Mouse (Mus musculus): ENCODE measurements around the gene Steap3. TPM values are rescaled to one million over a fixed set of nuclear protein-coding genes. Genes with fewer than 3 reads are reported as not detected.
A peak's percentile ranks its signal among the peaks of the same experiment; 100 is the strongest.

The Steap3 gene
- polyA plus RNA-seq, 1 experiment from 2014 or later, result 85.3 TPM

DNA sequence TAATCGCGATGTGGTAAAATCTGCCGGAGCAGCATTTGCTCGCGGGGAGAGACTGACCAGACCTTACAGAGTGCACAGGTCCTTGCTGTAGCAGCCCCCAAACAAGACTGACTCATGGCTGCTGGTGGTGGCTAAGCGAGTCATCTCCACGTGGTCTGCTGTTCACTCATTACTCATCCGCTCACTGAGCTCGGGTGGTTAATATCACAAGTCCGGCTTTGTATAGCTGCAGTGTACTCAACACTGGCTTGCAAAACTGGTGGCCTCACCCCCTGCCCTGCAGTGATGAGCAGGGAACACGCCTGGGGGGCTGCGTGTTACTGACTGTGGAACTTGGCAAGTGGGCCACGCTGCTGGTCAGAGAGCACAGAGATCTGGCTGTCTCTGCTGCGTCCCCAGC lies 36.1 kb downstream of the Steap3 start:
- no peaks in the 10 kb centered on the region for H3K27me3 ChIP-seq
- ATAC-seq (peak; percentile 89), DNase-seq (ENCODE audit: low read depth, low spot score) (peak; percentile 80)
- TF ChIP-seq CTCF (IDR thresholded peaks at IDR 0.05), result no peak
- in situ Hi-C loops (cut with MboI; ENCODE audit: low pct_unique_long_range_greater_than_20kb), result no loop called here
- ChIA-PET POLR2A (interaction anchor here (0.7 kb wide), 2 partner anchors 9 to 187 kb away, joined by 3 to 4 read pairs; no protein-coding TSS in a partner anchor), CTCF (interaction anchor here (0.9 to 1.4 kb wide), 5 partner anchors 14 to 39 kb away, joined by 3 to 4 read pairs (median 4); no protein-coding TSS in a partner anchor)

GRCm38 (mm10) chr1:120235631-120236215 lies 36.8 kb downstream of the Steap3 start:
- ATAC-seq (no peak), DNase-seq (ENCODE audit: low read depth, low spot score) (no peak)
- ChIA-PET POLR2A (interaction anchor here (0.7 kb wide), 2 partner anchors 188 to 441 kb away, joined by 4 to 5 read pairs; no protein-coding TSS in a partner anchor), CTCF (interaction anchor here (1.0 to 1.8 kb wide), 4 partner anchors 17 to 39 kb away, joined by 3 to 5 read pairs (median 4); no protein-coding TSS in a partner anchor)
- H3K27me3 ChIP-seq, result no peaks in the 10 kb centered on the region
- no peak for TF ChIP-seq CTCF (IDR thresholded peaks at IDR 0.05)
- in situ Hi-C loops (cut with MboI; ENCODE audit: low pct_unique_long_range_greater_than_20kb), result no loop called here

DNA sequence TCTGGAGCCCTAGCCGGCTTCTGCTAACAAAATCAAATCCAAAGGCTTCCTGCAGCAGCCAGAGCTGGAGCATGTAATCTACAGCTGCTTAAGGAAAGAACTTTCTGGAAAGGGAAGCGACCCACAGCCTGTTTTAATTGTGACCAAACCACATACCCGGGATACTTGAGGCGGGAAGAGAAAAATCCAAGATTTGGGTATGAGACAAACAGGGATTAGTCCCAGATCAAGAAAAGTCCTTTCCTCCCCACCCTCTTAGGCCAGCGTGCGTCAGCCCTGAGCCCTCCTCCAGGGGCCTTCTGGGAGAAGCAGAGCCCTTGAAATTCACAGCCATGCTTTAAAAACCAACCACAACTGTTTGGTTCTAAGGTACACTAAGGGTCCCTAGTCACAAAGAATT lies 40.3 kb downstream of the Steap3 start:
- ATAC-seq (peak; percentile 5), DNase-seq (ENCODE audit: low read depth, low spot score) (peak; percentile 59)
- POLR2A ChIA-PET, result no interaction called here
- TF ChIP-seq CTCF (IDR thresholded peaks at IDR 0.05), result no peak
- no peaks in the 10 kb centered on the region for H3K27me3 ChIP-seq
- CTCF ChIA-PET, result interaction anchor here (1.2 to 2.2 kb wide), 2 partner anchors 27 to 57 kb away, joined by 3 to 12 read pairs; no protein-coding TSS in a partner anchor
- in situ Hi-C loops (cut with MboI; ENCODE audit: low pct_unique_long_range_greater_than_20kb), result loop anchor here (5.0 kb wide), 1 partner anchor 55 kb away; no protein-coding TSS in a partner anchor

DNA sequence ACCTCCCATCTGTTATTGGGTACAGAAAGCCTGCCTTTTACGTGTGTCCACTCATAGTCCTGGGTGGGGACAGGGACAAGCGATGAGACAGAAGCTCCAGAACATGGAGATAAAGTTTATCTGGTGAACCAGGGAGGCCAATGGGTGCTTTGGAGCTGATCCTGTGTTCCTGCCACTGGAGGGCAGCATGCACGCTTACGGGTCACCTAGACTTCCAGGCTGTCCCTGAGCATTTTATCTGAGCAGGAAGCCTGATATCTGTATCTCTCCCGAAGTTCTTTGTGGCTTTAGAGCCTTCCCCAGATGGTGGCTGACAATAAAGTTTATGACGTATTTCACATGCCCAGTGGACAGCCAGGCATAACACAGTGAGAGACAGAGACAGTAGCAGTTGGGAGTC lies 41.2 kb downstream of the Steap3 start:
- peak; percentile 49 for ATAC-seq
- in situ Hi-C loops (cut with MboI; ENCODE audit: low pct_unique_long_range_greater_than_20kb), result loop anchor here (5.0 kb wide), 1 partner anchor 56 kb away; no protein-coding TSS in a partner anchor
- no peak for TF ChIP-seq CTCF (IDR thresholded peaks at IDR 0.05)
- CTCF ChIA-PET, result interaction anchor here (0.9 to 6.7 kb wide), 10 partner anchors 10 to 60 kb away, joined by 3 to 38 read pairs (median 4); no protein-coding TSS in a partner anchor
- no peaks in the 10 kb centered on the region for H3K27me3 ChIP-seq
- no peak for DNase-seq (ENCODE audit: low read depth, low spot score)
- POLR2A ChIA-PET, result interaction anchor here (0.7 kb wide), 1 partner anchor 34 kb away, joined by 3 read pairs; no protein-coding TSS in a partner anchor

DNA sequence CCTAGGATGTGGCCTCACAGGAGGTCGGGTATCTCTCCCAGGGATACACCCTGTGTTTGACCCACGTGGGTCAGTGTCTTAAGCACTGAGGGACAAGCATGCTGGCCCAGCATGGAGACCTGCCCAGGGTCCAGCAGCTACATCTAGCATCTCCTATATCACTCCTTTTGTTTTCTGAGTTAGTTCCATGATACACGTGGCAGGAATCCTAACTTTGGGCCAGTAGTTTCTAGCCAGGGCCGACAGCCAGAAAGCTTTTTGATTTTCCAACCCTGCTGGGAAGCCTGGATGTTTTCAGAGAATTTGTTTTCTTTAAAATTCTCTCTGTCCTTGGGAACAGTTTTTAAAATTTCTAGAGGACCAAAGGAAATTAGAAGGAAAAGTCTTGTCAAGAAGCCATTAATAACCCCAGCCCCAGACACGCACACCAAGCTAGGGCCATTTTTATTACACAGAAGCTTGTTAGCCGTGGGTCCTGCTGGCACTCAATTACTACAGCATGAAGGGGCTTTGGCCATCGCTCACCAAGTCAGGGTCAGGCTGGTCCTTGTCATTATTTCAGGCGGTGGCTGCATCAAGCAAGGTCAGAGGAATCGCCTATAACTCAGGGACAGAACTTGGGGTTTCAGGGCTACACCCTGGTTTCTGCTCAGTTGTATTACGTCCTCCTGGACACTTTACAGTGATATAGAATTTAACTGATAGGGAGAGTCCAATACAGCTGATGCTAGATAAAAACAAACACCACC lies 42.6 kb downstream of the Steap3 start:
- ChIA-PET POLR2A (interaction anchor here (0.6 kb wide), 2 partner anchors 54 to 1079 kb away, joined by 3 to 5 read pairs; no protein-coding TSS in a partner anchor), CTCF (interaction anchor here (1.0 to 6.7 kb wide), 5 partner anchors 10 to 45 kb away, joined by 3 to 38 read pairs (median 4); no protein-coding TSS in a partner anchor)
- H3K27me3 ChIP-seq, result no peaks in the 10 kb centered on the region
- ATAC-seq (peak; percentile 14), DNase-seq (ENCODE audit: low read depth, low spot score) (no peak)
- in situ Hi-C loops (cut with MboI; ENCODE audit: low pct_unique_long_range_greater_than_20kb), result loop anchor here (5.0 kb wide), 1 partner anchor 57 kb away; no protein-coding TSS in a partner anchor
- no peak for TF ChIP-seq CTCF (IDR thresholded peaks at IDR 0.05)

DNA sequence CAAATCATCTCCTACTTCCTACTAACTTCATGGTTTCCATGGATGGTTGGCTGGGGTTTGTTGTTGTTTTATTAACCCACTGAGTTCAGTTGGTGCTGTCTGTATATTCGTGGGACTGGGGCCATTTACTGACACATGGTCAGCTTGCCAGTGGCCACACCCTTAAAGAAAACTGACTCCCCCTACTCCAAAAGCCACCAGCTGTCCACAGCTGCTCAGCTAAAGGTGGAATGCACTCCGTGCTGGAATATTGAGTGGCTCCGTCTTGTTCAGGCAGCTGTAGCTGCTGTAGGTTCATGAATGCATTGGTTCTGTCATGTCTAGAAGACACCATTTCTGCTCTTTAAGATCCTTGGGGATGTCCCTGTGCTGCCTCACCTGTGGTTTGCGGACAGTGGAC lies 48.9 kb downstream of the Steap3 start:
- ChIA-PET CTCF (interaction anchor here (1.4 kb wide), 1 partner anchor 26 kb away, joined by 6 read pairs; no protein-coding TSS in a partner anchor), POLR2A (no interaction called here)
- TF ChIP-seq CTCF (IDR thresholded peaks at IDR 0.05), result no peak
- ATAC-seq (no peak), DNase-seq (ENCODE audit: low read depth, low spot score) (no peak)
- no peaks in the 10 kb centered on the region for H3K27me3 ChIP-seq
- in situ Hi-C loops (cut with MboI; ENCODE audit: low pct_unique_long_range_greater_than_20kb), result no loop called here

DNA sequence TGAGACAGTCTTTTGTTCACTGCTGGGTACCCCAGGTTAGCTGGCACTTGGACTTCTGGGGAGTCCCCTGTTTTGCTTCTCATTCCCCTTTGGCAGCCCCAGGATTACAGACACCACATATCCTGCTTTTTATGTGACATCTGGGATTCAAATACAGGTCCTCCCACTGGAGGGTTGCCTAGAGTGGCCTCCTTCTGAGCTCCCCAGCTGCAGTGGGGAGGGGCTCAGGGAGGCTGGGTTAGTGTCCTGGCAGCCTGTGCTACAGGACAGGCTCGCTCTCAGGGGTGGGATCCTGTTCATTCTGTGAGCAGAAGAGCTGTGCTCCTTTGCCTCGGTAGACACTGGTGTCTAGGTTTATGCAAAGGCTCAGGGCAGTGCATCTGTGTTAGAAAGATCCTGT lies 51.2 kb downstream of the Steap3 start:
- DNase-seq (ENCODE audit: low read depth, low spot score) (no peak), ATAC-seq (no peak)
- in situ Hi-C loops (cut with MboI; ENCODE audit: low pct_unique_long_range_greater_than_20kb), result no loop called here
- H3K27me3 ChIP-seq, result no peaks in the 10 kb centered on the region
- TF ChIP-seq CTCF (IDR thresholded peaks at IDR 0.05), result no peak
- ChIA-PET POLR2A (no interaction called here), CTCF (interaction anchor here (0.9 to 1.0 kb wide), 3 partner anchors 10 to 24 kb away, joined by 3 read pairs; no protein-coding TSS in a partner anchor)

DNA sequence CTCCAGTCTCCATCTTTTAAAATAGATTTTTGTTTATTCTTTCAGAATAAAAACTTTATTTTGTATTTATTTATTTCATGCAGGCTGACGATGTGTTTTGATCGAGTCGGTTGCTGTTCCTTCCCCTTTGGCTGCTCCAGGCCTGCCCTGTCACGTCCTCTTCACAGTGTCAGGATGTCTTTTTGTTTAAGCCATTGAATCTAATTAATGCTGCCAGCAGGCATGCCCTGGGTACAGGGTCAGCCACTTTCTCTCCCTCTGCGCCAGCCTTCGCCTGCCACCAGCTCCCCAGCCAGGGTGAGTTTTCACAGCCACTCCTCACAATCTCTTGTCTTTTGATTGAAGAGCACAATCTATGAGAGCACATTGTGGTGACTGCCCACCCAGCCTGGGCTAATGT lies 51.7 kb downstream of the Steap3 start:
- ATAC-seq, result no peak
- in situ Hi-C loops (cut with MboI; ENCODE audit: low pct_unique_long_range_greater_than_20kb), result no loop called here
- CTCF ChIA-PET, result interaction anchor here (0.9 to 1.0 kb wide), 3 partner anchors 10 to 24 kb away, joined by 3 read pairs; no protein-coding TSS in a partner anchor

DNA sequence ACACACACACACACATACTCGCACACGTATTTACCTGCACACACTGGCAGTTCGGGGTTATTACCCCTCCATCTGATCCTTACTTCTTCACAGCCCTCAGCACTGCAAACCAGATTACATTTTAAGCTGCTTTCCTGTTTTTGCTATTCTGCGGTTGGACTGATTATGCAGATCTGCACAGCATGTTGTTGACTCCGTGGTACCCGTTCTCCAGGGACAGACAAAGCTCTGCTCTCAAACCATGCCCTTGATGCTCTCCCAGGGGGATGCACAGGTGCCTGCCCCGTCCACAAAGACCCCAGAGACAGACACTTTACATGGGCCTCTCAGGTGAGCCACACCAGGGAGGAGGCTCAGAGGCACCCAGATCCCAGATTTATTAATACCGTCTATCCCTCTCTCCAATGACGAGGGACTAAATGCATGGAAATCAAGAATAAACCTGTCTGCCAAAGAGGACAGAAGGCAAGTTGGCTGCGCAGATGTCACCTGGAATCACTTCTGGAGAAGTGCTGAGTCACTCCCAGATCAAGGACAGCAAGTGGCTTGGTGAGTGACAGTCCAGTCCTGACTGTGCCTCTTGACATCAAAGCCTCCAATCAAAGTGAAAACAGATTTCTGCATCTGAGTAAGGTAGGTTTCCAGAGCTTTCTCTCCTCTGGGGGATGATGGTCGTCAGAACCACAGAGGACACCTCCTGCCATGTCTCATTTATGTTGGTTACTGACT lies 63.8 kb downstream of the Steap3 start:
- TF ChIP-seq CTCF (IDR thresholded peaks at IDR 0.05), result no peak
- in situ Hi-C loops (cut with MboI; ENCODE audit: low pct_unique_long_range_greater_than_20kb), result no loop called here
- CTCF ChIA-PET, result interaction anchor here (3.9 kb wide), 1 partner anchor 11 kb away, joined by 25 read pairs; no protein-coding TSS in a partner anchor
- DNase-seq (ENCODE audit: low read depth, low spot score) (no peak), ATAC-seq (no peak)
- no peaks in the 10 kb centered on the region for H3K27me3 ChIP-seq
- POLR2A ChIA-PET, result no interaction called here

More for the DNA sequence above, 51.7 kb downstream of the Steap3 start:
- POLR2A ChIA-PET, result no interaction called here
- H3K27me3 ChIP-seq, result no peaks in the 10 kb centered on the region
- no peak for TF ChIP-seq CTCF (IDR thresholded peaks at IDR 0.05)
- no peak for DNase-seq (ENCODE audit: low read depth, low spot score)

DNA sequence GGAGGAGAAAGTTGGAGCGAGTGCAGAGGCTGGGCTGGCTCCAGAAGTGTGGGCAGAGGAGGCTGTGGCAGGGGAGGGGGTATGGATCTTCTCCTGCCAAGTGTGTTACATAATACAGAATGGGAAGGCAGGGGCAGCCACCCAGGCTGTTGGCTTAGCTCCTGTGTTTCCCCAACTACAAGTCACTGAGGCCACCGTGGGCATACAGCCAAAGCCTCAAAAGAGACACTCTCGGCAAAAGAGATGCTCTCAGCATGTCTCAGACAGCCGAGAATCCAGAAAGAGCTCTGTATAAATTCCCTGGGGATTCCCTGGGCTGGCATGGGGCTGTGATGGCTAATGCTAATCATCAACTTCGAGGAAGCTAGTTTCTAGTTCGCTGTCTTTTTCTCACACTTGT lies 64.9 kb downstream of the Steap3 start:
- DNase-seq (ENCODE audit: low read depth, low spot score), result peak; percentile 85
- CTCF ChIA-PET, result interaction anchor here (1.2 to 3.9 kb wide), 2 partner anchors 10 to 36 kb away, joined by 3 to 25 read pairs; no protein-coding TSS in a partner anchor
- ATAC-seq, result peak; percentile 60

More for the DNA sequence above, 64.9 kb downstream of the Steap3 start:
- POLR2A ChIA-PET, result no interaction called here
- in situ Hi-C loops (cut with MboI; ENCODE audit: low pct_unique_long_range_greater_than_20kb), result no loop called here
- no peaks in the 10 kb centered on the region for H3K27me3 ChIP-seq
- no peak for TF ChIP-seq CTCF (IDR thresholded peaks at IDR 0.05)

All from Patski (cell line).